Mouse (Mus musculus) pancreas, adult 10 weeks (tissue): Measurements from ENCODE around the gene Nbeal2. TPM values are rescaled to one million over a fixed set of nuclear protein-coding genes. Genes with fewer than 3 reads are reported as not detected.

Experiments
- polyA plus RNA-seq: library from polyadenylated mRNA; stranded (reverse); fragments of 350-450 nt; fragmentation: Illumina TruSeq; extraction: RNeasy Lipid Tissue Mini Kit (QIAGEN cat#74804); gene quantifications from one replicate; pipeline ENCODE4 v1.2.3, GENCODE M21; 2015; ENCODE audit warnings: low read depth, low replicate concordance; ENCODE audit not compliant: insufficient read depth

Nbeal2 gene
- 8.6 TPM for polyA plus RNA-seq

DNA sequence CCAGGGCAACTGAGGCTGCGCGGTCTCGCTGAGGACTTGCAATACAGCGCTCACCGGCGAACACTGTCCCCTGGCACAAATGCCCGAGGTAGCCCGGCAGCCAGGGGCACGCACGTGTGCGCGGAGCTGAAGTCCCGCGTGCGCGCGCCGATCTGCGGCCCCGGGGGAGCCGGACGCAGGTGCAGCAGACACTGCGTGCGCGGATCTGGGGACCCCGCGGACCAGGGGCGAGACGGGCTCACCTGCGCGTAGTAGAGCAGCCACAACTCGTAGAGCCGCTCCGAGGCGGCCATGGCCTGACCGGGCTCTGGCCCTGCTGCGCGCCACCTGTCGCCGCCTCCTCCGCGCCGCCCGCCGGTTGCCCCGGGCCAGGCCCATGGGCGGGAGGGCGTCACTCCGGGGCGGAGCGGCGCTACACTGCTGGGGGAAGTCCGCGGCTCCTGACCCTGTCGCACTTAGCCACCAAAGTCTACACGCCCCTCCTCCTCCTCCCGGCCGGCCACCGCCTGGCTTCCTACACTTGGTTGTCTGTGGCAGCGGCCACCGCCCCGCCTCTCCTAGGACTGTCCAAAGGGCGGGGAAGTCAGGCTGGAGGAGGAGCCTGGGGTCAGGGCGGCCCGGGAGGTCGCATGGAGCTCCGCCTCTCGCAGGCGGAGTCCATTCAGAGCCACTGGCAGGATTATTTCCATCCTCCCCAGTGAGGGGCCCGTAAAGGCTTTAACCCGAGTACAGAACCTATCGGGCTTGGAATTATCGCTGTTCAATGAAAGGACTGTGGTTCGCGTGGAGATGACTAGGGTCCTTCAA, at the start of gene Nbeal2:
Nbeal2 (minus strand) TSS at position 507 of the 807 bp plus-strand sequence.

GRCm38 (mm10) chr9:110656249-110657221, 2.6 kb upstream of the Nbeal2 start, which contains the start of gene Ccdc12:
Gene Ccdc12 (plus strand): TSS chr9:110656503.

DNA sequence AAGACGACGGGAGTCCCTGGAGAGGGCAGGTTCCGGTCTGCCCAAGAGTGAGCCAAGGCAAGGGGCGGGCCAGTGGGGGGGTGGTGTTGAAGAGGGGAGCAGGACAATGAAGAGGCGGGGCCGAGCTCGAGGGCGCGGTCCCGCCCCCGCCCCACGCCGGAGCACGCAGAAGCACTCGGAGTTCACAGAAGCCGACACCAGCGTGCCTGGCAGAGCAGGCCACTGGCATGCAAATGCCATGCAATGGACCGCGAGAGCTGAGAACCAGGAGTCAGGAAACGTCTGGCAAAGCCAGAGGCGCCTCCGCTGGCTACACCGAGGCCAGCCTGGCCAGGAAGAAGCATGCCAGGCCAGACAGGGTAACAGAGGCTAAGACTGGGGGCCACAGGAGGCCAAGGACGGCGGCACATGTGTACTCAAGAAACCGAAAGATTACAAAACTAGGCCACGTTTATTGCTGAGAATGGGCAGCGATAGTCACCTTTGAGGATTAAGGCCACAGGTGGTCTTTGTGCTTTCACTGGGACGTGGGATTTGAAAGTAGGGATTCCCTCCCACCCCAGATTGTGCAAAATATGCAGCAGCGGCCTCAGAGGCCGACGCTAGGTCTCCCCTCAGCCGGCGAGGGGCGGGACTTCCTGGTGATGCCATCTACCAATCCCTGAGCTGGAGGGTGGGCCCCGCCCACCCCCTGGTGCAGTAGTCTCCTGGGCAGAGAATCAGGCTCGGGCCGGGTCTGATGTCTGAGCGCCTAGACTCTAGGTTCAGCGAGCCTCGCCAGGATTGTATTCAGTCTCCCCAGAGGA, 29.4 kb downstream of the Nbeal2 start, which contains the start of gene Nradd:
Nradd (minus strand) TSS at position 92 of the 806 bp plus-strand sequence.

Other genes starting within 250 kb of the Nbeal2 start
- 12.0 TPM for gene Ptpn23, start 245.9 kb downstream of the Nbeal2 start, polyA plus RNA-seq
- not detected for gene Ngp, start 234.4 kb downstream of the Nbeal2 start, polyA plus RNA-seq
- 3.0 TPM for gene Klhl18, start 177.5 kb downstream of the Nbeal2 start, polyA plus RNA-seq
- gene Kif9, start 177.2 kb downstream of the Nbeal2 start, polyA plus RNA-seq = 0.39 TPM
- 24.7 TPM for gene Setd2, start 121.6 kb downstream of the Nbeal2 start, polyA plus RNA-seq
- gene Nradd, start 29.7 kb downstream of the Nbeal2 start, polyA plus RNA-seq = 2.3 TPM
- gene Ccdc12, start 2.3 kb upstream of the Nbeal2 start, polyA plus RNA-seq = 27.2 TPM
- gene Myl3, start 87.7 kb upstream of the Nbeal2 start, polyA plus RNA-seq = not detected
- gene Pth1r, start 93.0 kb upstream of the Nbeal2 start, polyA plus RNA-seq = 1.5 TPM
- gene Prss42, start 144.0 kb upstream of the Nbeal2 start, polyA plus RNA-seq = not detected
- gene Prss44, start 159.8 kb upstream of the Nbeal2 start, polyA plus RNA-seq = not detected
- not detected for gene Prss43, start 172.5 kb upstream of the Nbeal2 start, polyA plus RNA-seq
- gene Prss45, start 180.4 kb upstream of the Nbeal2 start, polyA plus RNA-seq = not detected
- not detected for gene Prss46, start 190.3 kb upstream of the Nbeal2 start, polyA plus RNA-seq
- not detected for gene Prss50, start 203.8 kb upstream of the Nbeal2 start, polyA plus RNA-seq
- 16.5 TPM for gene Als2cl, start 225.7 kb upstream of the Nbeal2 start, polyA plus RNA-seq
- gene Tmie, start 226.0 kb upstream of the Nbeal2 start, polyA plus RNA-seq = 2.2 TPM